Mouse (Mus musculus) liver, postnatal 0 days (tissue): ENCODE data around the gene Fcgrt. TPM values are rescaled to one million over a fixed set of nuclear protein-coding genes. Genes with fewer than 3 reads are reported as not detected.
A peak's percentile ranks its signal among the peaks of the same experiment; 100 is the strongest.

Experiments used
- ATAC-seq: fragments of 200-750 bp; cut with Nextera tagmentation; 2 replicates; pipeline ENCODE4 v1.8.0; 2017; ENCODE audit warnings: mild to moderate bottlenecking, moderate library complexity
- DNase-seq: peaks from one replicate; pipeline ENCODE4 v3.0.0-alpha.2; 2016
- H3K27ac ChIP-seq: fragments of 300-500 bp; sonication (generic); 2 replicates; pipeline ENCODE4 v1.5.1; 2014; ENCODE audit warnings: antibody characterized with exemption, moderate library complexity, mild to moderate bottlenecking, low read depth
- H3K27me3 ChIP-seq: fragments of 300-500 bp; sonication (generic); 2 replicates; pipeline ENCODE4 v1.6.1; 2014; ENCODE audit warnings: low read length, control low read depth, mixed read lengths; ENCODE audit not compliant: insufficient read depth
- H3K36me3 ChIP-seq: fragments of 300-500 bp; sonication (generic); replicated peaks from 2 replicates; pipeline ENCODE4 v1.6.1; 2014; ENCODE audit warnings: mild to moderate bottlenecking, control low read depth, low read length, moderate library complexity, mixed read lengths; ENCODE audit not compliant: insufficient read depth
- H3K4me1 ChIP-seq: fragments of 300-500 bp; sonication (generic); 2 replicates; pipeline ENCODE4 v1.6.1; 2014; ENCODE audit warnings: antibody characterized with exemption, mild to moderate bottlenecking, control low read depth; ENCODE audit not compliant: insufficient read depth
- H3K4me2 ChIP-seq: fragments of 300-500 bp; sonication (generic); 2 replicates; pipeline ENCODE4 v1.6.1; 2014; ENCODE audit warnings: low read depth, mild to moderate bottlenecking, low read length, moderate library complexity, mixed read lengths
- H3K4me3 ChIP-seq: fragments of 300-500 bp; sonication (generic); 2 replicates; pipeline ENCODE4 v1.5.1; 2014; ENCODE audit warnings: low read depth, low read length
- H3K9ac ChIP-seq: fragments of 300-500 bp; sonication (generic); replicated peaks from 2 replicates; pipeline ENCODE4 v1.6.1; 2014; ENCODE audit warnings: mild to moderate bottlenecking, moderate library complexity
- H3K9me3 ChIP-seq: fragments of 300-500 bp; sonication (generic); 2 replicates; pipeline ENCODE4 v1.6.1; 2016; ENCODE audit warnings: mild to moderate bottlenecking, control low read depth, low read length, mixed read lengths
- CTCF ChIP-seq: sonication (generic); IDR thresholded peaks from 2 replicates; pipeline ENCODE4 v1.5.1; 2016; ENCODE audit warnings: antibody characterized with exemption, low read depth
- EP300 ChIP-seq: IDR thresholded peaks from 2 replicates; pipeline ENCODE4 v1.6.1; 2016; ENCODE audit warnings: antibody characterized with exemption, low read depth, mild to moderate bottlenecking
- WGBS: fragments of 180-500 bp; shearing (Covaris S2); extraction: QIAGEN DNeasy Blood & Tissue Kit; methylation state at CpG from one replicate; pipeline ENCODE4 v1.1.7; 2014; ENCODE audit not compliant: insufficient replicate concordance; 5-methylcytosine and 5-hydroxymethylcytosine counted together
- polyA plus RNA-seq: library from polyadenylated mRNA; unstranded; fragments of >200 nt; fragmentation: Nextera tagmentation; extraction: Ambion mirVana; gene quantifications from 2 replicates; pipeline ENCODE4 v1.2.1, GENCODE M21; 2015

The Fcgrt gene
- polyA plus RNA-seq, 1 experiment from 2014 or later = 150 TPM

DNA sequence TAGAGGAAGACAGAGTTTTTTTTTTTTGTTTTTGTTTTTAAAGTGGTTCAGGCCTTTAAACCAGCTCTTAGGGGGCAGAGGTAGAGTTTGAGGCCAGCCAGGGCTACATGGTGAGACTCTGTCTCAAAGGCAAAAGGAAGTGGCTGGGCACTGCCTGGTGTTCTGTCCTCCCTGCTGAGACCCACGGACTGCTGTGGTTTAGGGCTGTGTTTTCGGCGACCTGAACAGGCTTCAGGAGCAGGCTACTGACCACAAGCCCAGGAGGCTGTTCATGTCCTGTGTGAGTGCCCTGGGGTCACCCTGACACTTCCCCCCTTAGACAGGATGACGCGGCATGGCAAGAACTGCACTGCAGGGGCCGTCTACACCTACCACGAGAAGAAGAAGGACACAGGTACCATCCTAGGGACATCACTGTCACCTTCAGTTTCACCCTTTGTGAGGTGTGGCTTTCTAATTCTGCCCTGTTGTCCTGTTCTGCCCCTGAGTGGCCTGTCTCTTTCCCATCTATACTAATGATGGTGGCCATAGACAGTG lies 30.4 kb downstream of the Fcgrt start:
- no peaks in the 10 kb centered on the region for H3K27me3 ChIP-seq
- H3K27ac ChIP-seq = no peak overlapping the region
- no peak for DNase-seq
- no peak for TF ChIP-seq EP300
- TF ChIP-seq CTCF = no peak
- ATAC-seq = no peak
- H3K9ac ChIP-seq = no peak overlapping the region
- no peak overlapping the region for H3K4me2 ChIP-seq
- 0 out of 2 replicates have a peak, but pooled peaks cover 4% of the 10 kb centered on the region for H3K4me1 ChIP-seq
- H3K4me3 ChIP-seq = no peak overlapping the region
- H3K36me3 ChIP-seq = peaks cover 20% of the 10 kb centered on the region
- 53% methylated on average over 7 of the region's 7 CpGs for WGBS
- H3K9me3 ChIP-seq = no peaks in the 10 kb centered on the region

DNA sequence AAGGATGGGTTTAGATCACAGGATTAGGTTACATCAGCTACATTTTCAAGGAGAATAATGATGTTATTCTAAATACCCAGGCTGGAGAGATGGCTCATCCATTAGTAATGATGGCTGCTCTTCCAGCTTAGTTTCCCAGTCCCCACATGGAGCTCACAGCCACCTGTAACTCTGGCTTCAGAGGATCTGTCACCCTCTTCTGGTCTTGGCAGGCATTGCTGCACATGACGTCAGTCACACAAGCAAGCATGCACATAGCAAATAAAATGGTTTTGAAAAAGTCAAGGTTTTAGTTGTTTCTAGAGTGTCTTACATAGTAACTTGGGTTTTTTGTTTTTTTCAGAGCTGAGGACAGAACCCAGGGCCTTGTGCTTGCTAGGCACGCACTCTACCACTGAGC lies 31.4 kb downstream of the Fcgrt start:
- H3K9ac ChIP-seq = no peak overlapping the region
- ATAC-seq (peak; percentile 35), DNase-seq (no peak)
- H3K4me2 ChIP-seq = no peak overlapping the region
- H3K36me3 ChIP-seq = peaks cover 13% of the 10 kb centered on the region
- no peaks in the 10 kb centered on the region for H3K9me3 ChIP-seq
- 0 out of 2 replicates have a peak, but pooled peaks cover 4% of the 10 kb centered on the region for H3K4me1 ChIP-seq
- peak overlapping the region; percentile 9; the same call in 1 of the 2 replicates for H3K27ac ChIP-seq
- TF ChIP-seq EP300 (no peak), CTCF (peak; percentile 62)
- no peaks in the 10 kb centered on the region for H3K27me3 ChIP-seq
- no peak overlapping the region for H3K4me3 ChIP-seq
- 69% methylated on average over 2 of the region's 2 CpGs for WGBS

DNA sequence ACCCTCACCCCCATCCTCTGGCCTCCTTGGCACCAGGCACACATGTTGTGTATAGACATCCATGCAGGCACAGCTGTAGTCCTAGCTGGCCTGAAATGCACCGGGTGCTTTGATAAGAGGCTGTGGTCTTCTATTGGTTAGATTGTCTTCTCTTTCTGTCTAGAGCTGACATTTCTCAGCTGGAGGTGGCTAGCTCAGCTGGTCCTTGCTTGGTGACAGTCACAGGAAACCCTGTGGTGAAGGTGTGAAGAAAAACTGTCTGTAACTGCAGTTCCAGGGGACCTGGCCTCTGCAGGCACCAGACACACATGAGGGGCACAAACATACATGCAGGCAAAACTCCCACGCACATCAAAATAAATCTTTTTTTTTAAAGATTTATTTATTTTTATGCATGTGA lies 34.0 kb downstream of the Fcgrt start:
- ATAC-seq = no peak
- H3K4me1 ChIP-seq = no peaks in the 10 kb centered on the region
- H3K4me2 ChIP-seq = no peak overlapping the region
- H3K9ac ChIP-seq = no peak overlapping the region
- TF ChIP-seq EP300 (no peak), CTCF (no peak)
- no peak overlapping the region for H3K27ac ChIP-seq
- H3K9me3 ChIP-seq = no peaks in the 10 kb centered on the region
- 66% methylated on average over 2 of the region's 2 CpGs for WGBS
- no peaks in the 10 kb centered on the region for H3K27me3 ChIP-seq
- H3K36me3 ChIP-seq = peaks cover under 1% of the 10 kb centered on the region
- DNase-seq = no peak
- H3K4me3 ChIP-seq = no peak overlapping the region

DNA sequence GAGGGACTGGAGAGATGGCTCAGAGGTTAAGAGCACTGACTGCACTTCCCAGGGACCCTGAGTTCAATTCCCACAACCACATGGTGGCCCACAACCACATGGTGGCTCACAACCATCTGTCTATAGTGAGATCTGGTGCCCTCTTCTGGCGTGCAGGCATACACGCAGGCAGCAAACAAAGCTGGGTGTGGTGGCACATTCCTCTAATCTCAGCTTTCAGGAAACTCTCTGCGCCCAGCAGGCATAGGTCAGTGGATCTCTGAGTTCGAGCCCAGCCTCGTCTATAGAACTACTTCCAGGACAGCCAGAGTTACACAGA lies 35.7 kb downstream of the Fcgrt start:
- ATAC-seq (peak; percentile 49), DNase-seq (peak; percentile 70)
- H3K9me3 ChIP-seq = no peaks in the 10 kb centered on the region
- H3K27ac ChIP-seq = no peak overlapping the region
- no peak overlapping the region for H3K4me3 ChIP-seq
- peak; percentile 89 for TF ChIP-seq CTCF
- no peak for TF ChIP-seq EP300
- H3K27me3 ChIP-seq = no peaks in the 10 kb centered on the region
- H3K9ac ChIP-seq = no peak overlapping the region
- 23% methylated on average over 5 of the region's 5 CpGs for WGBS
- no peaks in the 10 kb centered on the region for H3K36me3 ChIP-seq
- H3K4me2 ChIP-seq = no peak overlapping the region
- peaks cover 8% of the 10 kb centered on the region; the same call in 1 of the 2 replicates for H3K4me1 ChIP-seq

DNA sequence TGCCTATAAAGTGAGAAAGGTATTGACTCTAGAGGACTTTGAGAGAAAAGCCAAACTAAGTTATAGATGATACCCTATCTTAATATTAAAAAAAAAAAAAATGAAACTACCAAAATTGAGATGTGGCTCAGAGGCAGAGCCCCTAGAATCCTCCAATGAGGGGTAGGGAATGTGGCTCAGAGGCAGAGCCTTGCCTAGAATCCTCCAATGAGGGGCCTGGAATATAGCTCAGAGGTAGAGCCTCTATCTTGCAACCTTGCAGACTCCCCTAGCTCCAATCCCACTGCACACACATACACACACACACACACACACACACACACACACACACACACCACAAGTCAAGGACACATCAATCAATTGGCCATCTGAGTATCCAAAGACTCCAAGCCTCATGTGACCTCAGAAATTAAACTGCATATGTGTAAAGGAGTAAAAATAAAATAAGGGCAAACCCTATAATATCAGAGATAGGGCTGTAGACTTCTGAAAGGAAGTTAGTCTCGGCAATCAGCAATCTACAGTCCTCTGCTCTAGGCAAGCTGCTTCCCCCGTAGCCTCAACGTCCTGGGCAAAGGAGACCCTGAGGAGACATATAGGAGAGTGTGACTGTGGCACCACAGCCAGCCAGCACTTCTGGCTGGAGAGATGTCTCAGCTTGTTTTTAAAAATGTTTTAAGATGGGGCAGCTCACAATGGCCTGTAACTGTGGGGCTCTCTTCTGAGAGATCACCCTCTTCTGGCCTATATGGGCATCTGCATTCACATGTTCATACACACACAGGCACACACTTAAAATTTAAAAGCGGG lies 36.3 kb downstream of the Fcgrt start:
- H3K27me3 ChIP-seq = no peaks in the 10 kb centered on the region
- peaks cover 8% of the 10 kb centered on the region; the same call in 1 of the 2 replicates for H3K4me1 ChIP-seq
- no peak for TF ChIP-seq EP300
- TF ChIP-seq CTCF = no peak
- H3K4me2 ChIP-seq = no peak overlapping the region
- no peak overlapping the region for H3K27ac ChIP-seq
- H3K4me3 ChIP-seq = no peak overlapping the region
- ATAC-seq = peak; percentile 18; the same call in 1 of the 2 replicates
- H3K9ac ChIP-seq = no peak overlapping the region
- no peak for DNase-seq
- 51% methylated on average over 4 of the region's 4 CpGs for WGBS
- H3K36me3 ChIP-seq = no peaks in the 10 kb centered on the region
- no peaks in the 10 kb centered on the region for H3K9me3 ChIP-seq

DNA sequence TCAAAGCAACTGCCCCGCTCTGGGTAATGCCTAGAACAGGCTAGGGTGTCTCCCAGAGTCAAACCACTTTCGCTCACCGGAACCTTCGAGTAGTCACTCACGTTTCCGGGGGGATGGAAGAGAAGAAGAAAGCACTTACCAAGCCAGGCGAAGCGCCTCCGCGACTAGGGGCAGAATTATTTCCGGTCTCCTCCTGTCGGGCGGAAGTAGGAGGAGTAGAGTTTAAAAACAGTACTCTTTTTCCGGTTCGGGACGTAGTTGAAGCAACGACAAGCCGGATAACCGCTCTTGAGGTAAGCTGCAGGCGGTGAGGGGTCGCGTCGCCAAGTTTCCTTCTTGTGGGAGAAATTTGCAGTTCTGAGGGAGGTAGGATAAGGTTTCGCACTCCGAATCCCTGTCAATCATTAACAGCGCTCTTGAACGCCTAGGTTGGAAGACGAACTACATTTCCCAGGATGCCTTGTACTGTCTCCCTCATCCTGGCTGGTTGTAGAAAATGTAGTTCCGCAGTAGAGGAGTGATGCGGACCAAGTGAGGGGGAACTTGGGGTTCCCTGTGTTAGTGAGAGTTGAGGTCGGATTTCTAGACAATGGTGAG lies 41.3 kb downstream of the Fcgrt start, which contains the start of the genes Nosip and Prrg2:
Gene Nosip, plus strand, starts transcription at position 191 of the 597 bp plus-strand sequence.
Gene Prrg2, minus strand, starts transcription at position 439 of the 597 bp plus-strand sequence.
- no peaks in the 10 kb centered on the region for H3K36me3 ChIP-seq
- H3K9ac ChIP-seq = peak within 1 kb of the TSS; percentile 82
- H3K9me3 ChIP-seq = no peaks in the 10 kb centered on the region
- peak within 1 kb of the TSS; percentile 94 for H3K27ac ChIP-seq
- TF ChIP-seq EP300 = peak; percentile 20
- peak; percentile 41 for TF ChIP-seq CTCF
- H3K4me2 ChIP-seq = peak within 1 kb of the TSS; percentile 76
- H3K27me3 ChIP-seq = no peaks in the 10 kb centered on the region
- H3K4me1 ChIP-seq = peaks cover 19% of the 10 kb centered on the region; the same call in 1 of the 2 replicates
- WGBS = 2% methylated on average over 31 of the region's 31 CpGs
- H3K4me3 ChIP-seq = peak within 1 kb of the TSS; percentile 91
- ATAC-seq (peak; percentile 93), DNase-seq (peak; percentile 94)
